Mouse (Mus musculus) spleen, adult 18-20 months (tissue): Measurements from ENCODE around the gene Nipal3.

Experiments used
- DNase-seq, 2 experiments: peaks; one replicate each; pipeline ENCODE4 v3.0.0; 2022; ENCODE audit warnings: mixed read lengths in 2 of 2

Nipal3 gene

GRCm38 (mm10) chr4:135494521-135495396 lies at the start of gene Nipal3, which contains the start of gene Stpg1:
Nipal3 (minus strand) TSS chr4:135495038.
Stpg1 (plus strand) TSS chr4:135494790.
- peak; percentile 83 for DNase-seq

GRCm38 (mm10) chr4:135544284-135544683 lies 49.4 kb upstream of the Nipal3 start:
- DNase-seq = no peak

GRCm38 (mm10) chr4:135540057-135540456 lies 45.2 kb upstream of the Nipal3 start:
- DNase-seq = no peak

GRCm38 (mm10) chr4:135539056-135539455 lies 44.2 kb upstream of the Nipal3 start:
- no peak for DNase-seq

GRCm38 (mm10) chr4:135535021-135535420 lies 40.2 kb upstream of the Nipal3 start:
- no peak for DNase-seq

- no peak for DNase-seq
Observed at GRCm38 (mm10) chr4:135533001-135533400, 38.2 kb upstream of the Nipal3 start.

- no peak for DNase-seq
Observed at GRCm38 (mm10) chr4:135531771-135532613, 37.2 kb upstream of the Nipal3 start.

- DNase-seq = no peak
Observed at GRCm38 (mm10) chr4:135531236-135531635, 36.4 kb upstream of the Nipal3 start.

- DNase-seq = no peak
Observed at GRCm38 (mm10) chr4:135530270-135530669, 35.4 kb upstream of the Nipal3 start.

- no peak for DNase-seq
Observed at GRCm38 (mm10) chr4:135526039-135526710, 31.3 kb upstream of the Nipal3 start.

GRCm38 (mm10) chr4:135525057-135525456 lies 30.2 kb upstream of the Nipal3 start:
- no peak for DNase-seq

GRCm38 (mm10) chr4:135523939-135524338 lies 29.1 kb upstream of the Nipal3 start:
- DNase-seq = no peak

GRCm38 (mm10) chr4:135520421-135520820 lies 25.6 kb upstream of the Nipal3 start:
- no peak for DNase-seq

GRCm38 (mm10) chr4:135518135-135518534 lies 23.3 kb upstream of the Nipal3 start:
- no peak for DNase-seq

- peak in 1 of 2 experiments; percentile 55 for DNase-seq
Observed at GRCm38 (mm10) chr4:135516351-135517316, 21.8 kb upstream of the Nipal3 start.

GRCm38 (mm10) chr4:135514925-135515324 lies 20.1 kb upstream of the Nipal3 start:
- DNase-seq = no peak

- DNase-seq = no peak
Observed at GRCm38 (mm10) chr4:135513865-135514264, 19.0 kb upstream of the Nipal3 start.

GRCm38 (mm10) chr4:135509515-135509914 lies 14.7 kb upstream of the Nipal3 start:
- no peak for DNase-seq

GRCm38 (mm10) chr4:135508419-135509039 lies 13.7 kb upstream of the Nipal3 start:
- peak in 1 of 2 experiments; percentile 53 for DNase-seq

GRCm38 (mm10) chr4:135507547-135508350 lies 12.9 kb upstream of the Nipal3 start:
- peak in 1 of 2 experiments; percentile 19 for DNase-seq
